Mouse (Mus musculus) adrenal gland (tissue): Measurements from ENCODE around the gene Slc35d3.

ENCODE experiments used
- intact Hi-C: fragments of 180-260 bp; cut with DNase I; formaldehyde crosslinking; loops from one replicate; pipeline ENCODE4 v1.15.1; 2025

Gene Slc35d3

DNA sequence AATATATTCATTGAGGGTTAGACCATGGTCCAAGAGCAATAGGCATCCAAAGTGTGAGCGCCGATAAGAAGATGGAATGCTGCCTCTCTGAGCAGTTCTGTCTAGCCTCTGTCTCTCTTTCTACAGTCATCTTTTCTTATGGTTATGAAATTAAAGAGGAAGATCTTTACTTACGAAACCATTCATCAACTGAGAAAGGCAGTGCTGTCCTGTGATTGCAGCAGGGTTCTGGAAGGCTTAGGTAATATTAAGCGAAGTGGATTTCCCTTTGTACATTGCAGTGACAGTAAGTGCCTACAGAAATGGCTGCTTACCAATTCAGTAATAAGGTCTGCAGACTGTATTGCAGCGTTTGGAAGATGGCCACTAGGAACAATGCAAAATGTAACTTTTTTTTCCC lies 11.4 kb downstream of the Slc35d3 start:
- intact Hi-C loops = no loop called here

DNA sequence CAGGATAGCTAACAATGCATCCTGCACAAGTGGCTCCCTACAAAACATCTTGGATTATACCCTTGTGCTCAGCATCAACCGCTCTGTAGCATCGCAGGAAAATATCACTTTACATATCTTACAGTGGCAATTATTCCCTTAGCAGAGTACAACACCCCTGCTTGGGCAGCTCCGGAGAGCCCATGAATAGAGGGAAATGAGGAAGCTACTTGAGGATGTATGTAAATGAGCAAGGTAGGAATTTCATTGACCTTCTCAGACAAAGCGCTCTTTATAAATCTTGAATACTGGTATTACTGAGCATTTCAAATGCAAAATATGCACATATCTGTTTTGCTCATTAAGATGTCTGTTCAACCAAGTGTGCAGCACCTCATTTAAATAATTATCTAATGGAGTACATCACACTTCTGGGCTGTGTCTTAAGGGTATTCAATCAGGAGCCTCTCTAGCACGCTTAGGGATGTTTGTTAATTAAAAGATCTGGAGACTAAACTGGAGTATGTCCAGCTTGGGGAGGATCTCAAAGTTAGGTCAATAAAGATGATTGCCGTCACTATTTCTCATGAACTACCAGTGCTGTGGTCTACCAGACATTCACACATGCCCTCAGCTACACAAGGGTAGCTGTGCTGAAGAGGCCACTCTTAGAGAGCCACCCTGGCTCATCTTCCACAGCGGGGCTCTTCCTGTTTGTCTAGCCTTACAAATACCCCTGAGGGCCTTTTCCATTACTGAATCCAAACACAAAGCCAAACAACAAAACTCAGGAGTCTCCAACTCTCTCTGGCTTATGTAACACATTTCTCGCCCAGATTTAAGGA lies 15.2 kb downstream of the Slc35d3 start:
- intact Hi-C loops = no loop called here

DNA sequence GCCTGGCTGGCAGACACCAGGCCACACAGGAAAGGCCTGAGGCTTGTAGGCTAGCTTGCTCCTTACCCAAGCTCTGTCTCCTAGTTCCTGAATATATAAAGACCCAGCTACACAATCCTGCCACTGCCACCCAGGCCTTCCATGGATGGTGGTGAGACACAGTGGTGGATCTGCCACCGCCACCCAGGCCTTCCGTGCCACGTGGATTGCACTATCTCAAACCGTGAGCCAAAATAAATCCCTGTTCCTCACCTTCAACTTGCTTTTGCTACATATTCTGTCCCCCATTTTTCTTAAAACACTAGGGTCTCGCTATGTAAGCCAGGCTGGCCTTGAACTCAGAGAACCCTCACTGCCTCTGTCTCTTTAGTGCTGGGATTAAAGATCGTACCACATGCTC lies 17.0 kb downstream of the Slc35d3 start:
- intact Hi-C loops = no loop called here

DNA sequence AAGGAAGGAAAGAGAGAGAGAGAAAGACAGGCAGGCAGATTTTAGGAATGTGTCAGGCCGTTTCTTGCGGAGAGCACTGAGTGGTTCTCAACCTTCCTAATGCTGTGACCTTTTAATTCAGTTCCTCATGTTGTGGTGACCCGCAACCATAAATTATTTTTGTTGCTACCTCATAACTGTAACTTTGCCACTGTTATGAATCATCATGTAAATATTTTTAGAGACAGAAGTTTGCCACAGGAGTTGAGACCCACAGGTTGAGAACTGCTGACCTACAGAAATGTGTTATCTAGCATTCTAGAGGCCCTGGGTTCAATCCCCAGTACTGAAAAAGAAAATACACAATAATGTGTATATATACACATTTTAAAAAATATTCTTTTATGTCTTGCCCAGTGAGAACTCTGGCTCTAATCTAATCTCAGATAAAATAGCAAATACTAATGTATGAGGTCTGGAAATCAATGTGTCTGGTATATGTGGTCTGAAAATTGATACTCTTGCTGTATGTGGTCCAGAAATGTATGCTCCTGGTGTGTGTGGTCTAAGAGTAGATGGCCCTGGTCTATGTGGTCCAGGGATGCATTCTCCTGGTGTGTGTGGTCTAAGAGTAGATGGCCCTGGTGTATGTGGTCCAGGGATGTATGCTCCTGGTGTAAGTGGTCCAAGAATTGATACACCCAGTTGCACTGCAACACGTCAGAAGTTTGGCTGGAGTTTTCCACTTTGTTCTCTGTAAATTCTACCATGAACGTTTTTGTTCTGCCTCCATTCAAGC lies 20.0 kb downstream of the Slc35d3 start:
- intact Hi-C loops = no loop called here

DNA sequence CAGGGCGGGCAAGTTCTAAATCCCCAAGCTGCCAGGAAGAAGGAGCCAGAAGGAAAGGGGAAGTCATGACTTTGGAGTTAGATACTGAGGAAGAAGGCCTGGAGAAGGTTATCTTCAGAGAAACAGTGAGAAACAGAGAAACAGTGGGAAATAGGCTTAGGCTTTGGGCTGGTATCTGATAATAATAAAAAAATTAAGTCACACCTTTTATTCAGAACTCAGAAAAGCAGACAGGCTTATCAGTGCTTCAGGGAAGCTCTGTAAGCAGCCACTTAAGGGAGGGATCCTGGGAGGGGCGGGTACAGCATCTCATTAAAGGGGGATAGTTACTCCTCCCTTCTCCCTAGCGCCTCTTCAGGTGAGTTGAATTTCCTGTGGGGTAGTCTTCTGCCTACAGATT lies 30.3 kb downstream of the Slc35d3 start:
- intact Hi-C loops = no loop called here

DNA sequence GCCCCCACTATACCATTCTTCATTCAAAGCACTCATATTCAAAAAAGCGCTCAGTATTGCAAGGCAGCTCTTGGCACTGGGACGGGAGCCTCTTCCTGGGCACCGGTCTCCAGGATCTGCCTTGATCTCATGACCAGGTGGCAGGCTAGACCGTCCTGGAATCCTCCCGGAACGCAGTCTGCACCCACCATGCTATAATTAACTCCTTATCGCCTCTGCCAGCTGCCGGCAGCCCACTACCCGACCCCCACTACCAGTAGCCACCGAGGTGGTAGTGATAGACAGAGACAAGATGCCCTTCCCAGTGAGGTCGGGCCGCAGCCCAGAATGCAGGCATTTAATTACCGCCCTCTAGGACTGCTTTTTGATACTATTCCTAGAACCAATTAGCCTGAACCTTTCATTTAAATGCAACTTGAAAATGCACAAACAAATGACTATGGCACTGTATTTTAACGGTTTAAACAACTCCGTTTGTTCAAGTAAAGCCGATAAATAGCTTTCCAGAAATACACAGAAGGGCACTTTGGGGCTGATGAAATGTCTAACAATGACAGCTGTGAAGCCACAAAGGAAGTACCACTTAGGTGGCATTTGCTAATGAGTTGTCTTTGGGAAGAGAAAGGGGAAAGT lies 32.4 kb downstream of the Slc35d3 start:
- intact Hi-C loops = loop anchor here (5.0 kb wide), 1 partner anchor 73 kb away; no protein-coding TSS in a partner anchor

DNA sequence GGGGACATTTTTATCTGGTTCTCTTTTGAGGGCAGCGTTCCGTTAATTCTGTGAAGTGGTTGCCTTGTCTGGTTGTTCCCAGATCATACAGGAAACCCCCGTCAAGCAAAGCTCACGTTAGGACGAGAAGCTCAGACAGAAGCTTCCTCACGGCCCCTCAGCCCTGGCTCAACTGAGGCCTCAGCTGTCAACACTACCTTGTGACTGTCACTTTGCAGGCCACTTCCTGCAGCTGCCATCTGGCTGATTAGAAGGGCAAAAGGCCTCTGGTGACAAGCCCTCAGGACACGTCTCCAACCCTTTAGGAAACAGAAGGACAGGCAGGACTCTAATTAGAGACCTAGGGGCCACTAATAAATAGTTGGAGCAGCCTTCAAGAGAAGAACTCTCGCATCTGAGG lies 35.9 kb downstream of the Slc35d3 start:
- intact Hi-C loops = loop anchor here (5.0 kb wide), 1 partner anchor 77 kb away; no protein-coding TSS in a partner anchor

DNA sequence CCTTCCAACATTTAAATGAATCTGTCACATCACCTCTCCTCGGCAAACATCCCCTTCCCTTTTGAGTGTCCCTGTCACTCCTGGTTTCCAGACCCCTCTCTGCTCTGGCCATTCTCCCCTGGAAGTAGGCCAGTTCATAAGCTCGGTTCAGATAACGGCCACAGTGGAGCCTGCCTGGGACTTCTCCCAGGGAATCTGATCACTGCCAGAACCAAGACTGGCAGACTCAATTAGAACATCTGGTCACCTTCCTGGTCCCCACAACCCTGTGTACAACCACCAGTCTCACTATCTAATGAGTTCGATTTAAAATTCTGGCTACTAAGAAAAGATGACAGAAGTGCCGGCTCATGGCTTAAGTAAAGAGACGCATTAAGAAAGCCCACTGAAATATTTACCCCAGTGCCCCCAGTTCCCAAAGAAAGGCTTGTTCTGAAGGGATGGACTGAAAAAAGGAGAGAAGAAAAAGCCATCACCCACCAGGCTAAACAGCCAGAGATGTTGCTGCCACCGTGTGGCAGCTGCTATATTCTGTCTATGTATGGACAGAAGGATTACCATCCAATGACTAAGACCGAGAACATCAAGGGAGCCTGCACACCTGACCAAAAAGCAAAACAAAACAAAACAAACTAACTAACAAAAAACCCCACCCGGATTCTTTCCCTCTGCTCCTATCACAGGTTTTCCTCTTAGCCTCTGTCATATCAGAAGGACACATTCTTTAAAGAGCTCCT lies 39.7 kb downstream of the Slc35d3 start:
- intact Hi-C loops = no loop called here

DNA sequence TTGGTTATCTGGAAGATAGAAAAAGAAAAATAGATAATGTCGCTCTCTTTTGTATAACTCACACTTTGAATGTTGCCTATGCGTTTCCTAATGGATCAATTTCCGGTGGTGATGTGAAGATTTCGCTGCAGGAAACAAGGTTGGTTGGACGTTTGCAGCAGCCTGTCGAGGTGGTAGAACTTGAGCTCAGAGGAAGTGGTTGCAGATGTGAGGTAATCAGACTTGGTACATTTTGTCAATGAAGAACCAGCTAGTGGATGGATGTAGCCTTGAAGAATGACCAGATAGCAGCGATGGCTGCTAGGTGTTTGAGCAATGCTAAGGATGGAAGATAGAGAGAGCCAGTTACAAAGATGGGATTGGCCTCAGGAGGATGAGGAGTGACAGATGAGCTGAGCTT lies 46.5 kb downstream of the Slc35d3 start:
- intact Hi-C loops = no loop called here

DNA sequence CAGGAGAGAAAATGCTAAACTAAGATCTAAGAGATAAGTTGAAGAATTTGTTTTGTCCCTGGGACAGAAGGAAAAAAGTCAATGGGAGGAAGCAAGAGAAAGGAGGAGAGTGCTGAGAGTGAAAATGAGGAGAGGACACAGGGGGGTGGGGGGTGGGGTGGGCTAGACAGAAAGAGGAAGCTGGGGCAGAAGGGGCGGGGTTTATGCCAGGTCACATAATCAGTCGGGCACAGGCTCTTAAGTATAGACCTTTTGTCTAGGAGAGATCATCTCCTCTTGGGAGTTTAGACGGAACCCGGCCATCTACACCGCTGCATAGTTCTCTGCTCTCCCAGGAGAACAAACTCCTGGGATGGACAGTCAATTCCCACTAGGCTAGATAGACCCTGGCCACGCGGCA lies 48.3 kb downstream of the Slc35d3 start:
- intact Hi-C loops = no loop called here
